Mouse (Mus musculus) adrenal gland, postnatal 14 days (tissue): Measurements from ENCODE around the gene Lpp. TPM values are rescaled to one million over a fixed set of nuclear protein-coding genes. Genes with fewer than 3 reads are reported as not detected.

ENCODE experiments used
- DNase-seq: peaks from one replicate; pipeline ENCODE4 v3.0.0; 2021; ENCODE audit warnings: mixed read lengths
- total RNA-seq: library from RNA; stranded (reverse); gene quantifications from 2 replicates; pipeline ENCODE4 v1.2.3, GENCODE M21; 2021

Lpp gene
- total RNA-seq, 1 experiment from 2014 or later = 61.6 TPM

- DNase-seq = peak; percentile 59
These were observed 41.8 kb downstream of the Lpp start for GRCm38 (mm10) chr16:24435115-24435553.

DNA sequence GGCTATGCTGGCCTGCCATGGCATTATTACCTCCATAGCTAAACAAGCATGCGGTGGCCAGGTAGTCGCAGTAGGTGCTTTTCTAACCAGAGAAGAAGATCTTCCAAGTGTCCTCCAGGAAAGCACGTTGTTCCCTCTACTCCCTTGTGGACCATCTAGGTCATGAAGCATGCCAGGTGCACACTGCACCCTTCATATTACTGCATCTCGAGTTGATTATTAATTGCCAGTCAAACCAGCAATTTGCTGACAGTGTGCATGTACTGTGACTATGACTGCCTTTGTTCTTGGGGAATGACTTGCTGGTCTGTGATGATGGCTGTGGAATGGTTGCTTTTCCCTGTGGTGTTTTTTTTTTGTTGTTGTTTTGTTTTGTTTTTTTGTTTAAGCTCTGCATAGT, 45.1 kb downstream of the Lpp start:
- DNase-seq = no peak

GRCm38 (mm10) chr16:24441338-24441737, 48.0 kb downstream of the Lpp start:
- DNase-seq = no peak

GRCm38 (mm10) chr16:24442500-24443122, 49.3 kb downstream of the Lpp start:
- DNase-seq = no peak

- DNase-seq = no peak
These were observed 49.8 kb downstream of the Lpp start for GRCm38 (mm10) chr16:24443123-24443515.

GRCm38 (mm10) chr16:24443555-24443954, 50.2 kb downstream of the Lpp start:
- DNase-seq = no peak

- no peak for DNase-seq
These were observed 51.5 kb downstream of the Lpp start for GRCm38 (mm10) chr16:24444818-24445217.

DNA sequence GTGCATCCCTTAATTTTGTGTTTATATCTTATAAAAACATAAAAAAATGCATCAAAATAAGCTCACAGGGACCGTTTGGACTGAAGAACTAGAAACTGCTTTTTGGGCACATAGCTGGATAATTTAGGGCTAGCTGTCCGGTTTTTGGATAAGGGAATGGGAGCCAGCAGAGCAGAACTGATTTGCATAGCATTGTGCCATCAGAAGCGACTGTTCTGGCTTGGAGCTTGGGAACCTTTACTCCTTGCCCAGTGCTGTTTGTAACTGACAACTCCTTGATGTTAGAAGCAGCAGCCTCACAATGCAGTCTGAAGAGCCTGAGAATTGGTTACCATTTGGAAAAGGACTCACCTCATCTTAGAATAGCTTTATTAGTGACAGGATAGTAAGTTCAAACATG, 52.2 kb downstream of the Lpp start:
- DNase-seq = no peak

DNA sequence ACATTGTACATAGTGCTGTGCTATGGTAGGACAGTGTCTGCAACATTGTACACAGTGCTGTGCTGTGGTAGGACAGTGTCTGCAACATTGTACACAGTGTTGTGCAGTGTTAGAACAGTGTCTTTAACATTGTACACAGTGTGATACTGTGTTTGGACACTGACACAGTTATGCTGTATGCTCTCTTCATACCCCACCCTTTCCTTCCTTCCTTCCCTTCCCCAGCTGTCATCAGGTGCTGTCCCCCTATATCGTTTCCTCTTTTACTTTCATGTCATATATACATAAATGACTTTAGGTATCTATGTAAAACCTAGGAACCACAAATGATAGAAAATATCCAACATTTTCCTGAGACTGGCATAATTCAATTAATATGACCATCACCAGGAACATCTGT, 53.1 kb downstream of the Lpp start:
- DNase-seq = no peak

DNA sequence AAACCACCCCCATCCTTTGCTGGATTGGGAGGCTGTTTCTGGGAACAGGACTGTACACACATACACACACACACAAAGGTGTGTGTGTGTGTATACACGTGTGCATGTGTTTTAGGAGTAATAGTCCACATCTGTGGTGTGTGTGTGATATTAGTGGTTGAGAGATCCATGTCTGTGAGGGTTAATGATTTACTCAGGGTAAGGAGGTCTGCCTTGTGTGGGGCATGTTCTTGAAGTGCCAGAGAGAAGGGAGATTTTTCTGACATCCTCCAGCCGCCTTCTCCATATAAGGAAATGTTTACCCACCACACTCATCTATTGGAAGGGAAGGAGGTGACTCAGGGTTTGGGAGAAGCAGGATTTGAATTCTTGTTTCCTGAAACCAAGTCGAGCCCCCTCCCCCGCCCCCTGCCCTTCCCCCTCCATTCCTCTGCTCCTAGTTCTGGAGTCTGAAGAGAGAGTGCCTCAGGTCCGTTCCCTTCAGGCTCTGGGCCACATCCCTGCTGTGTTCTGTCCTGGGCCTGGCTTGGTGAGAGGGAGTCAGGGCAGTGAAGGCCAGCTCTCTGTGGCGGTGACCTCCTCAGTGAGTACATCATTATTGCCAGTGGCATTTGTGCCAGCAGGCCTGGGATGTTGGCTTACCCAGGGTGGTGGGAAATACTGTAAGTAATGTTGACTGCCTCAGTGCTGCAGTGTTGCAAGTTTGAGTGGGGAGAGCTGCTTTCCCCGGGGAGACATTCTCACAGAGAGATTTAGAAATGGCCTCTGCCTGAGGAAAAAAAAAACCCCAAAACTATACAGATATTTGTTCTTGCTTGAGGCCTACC, 54.6 kb downstream of the Lpp start:
- DNase-seq = peak; percentile 27

DNA sequence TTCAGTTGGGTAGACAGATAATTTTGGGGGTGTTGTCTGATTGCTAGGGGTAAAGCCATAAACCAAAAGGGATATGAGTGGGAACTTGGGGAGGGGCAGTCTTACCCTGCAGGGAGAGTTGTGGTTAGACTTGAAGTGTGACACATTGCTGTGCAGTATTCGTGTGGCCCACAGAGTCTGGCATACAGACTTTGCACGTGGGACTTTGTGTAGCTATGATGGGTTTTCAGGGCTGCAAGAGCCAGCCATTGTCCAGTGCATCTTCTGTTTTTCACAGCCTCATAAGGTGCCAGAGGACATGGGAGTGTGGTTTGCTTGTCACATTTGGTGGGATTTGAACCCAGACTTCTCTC, 55.2 kb downstream of the Lpp start:
- no peak for DNase-seq

GRCm38 (mm10) chr16:24449806-24450205, 56.5 kb downstream of the Lpp start:
- peak; percentile 52 for DNase-seq

- no peak for DNase-seq
These were observed 56.9 kb downstream of the Lpp start for GRCm38 (mm10) chr16:24450256-24450655.

DNA sequence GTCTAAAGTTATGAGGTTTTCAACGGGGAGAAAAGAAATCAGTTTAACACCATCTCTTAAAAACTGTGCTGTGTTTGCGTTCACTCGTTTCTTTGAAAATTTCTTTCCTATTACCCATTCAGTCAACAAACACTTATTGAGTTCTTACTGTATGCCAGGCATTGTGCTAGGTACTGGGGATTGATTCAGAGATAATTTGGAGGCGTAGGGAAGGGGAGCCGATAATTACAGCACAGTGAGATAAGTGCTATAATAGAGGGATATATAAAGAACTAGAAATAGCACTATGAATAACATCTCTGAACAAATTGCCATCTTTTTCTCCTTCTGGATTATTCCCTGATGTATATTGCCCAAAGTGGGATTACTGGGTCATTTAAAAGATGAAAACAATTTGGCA, 57.8 kb downstream of the Lpp start:
- no peak for DNase-seq

DNA sequence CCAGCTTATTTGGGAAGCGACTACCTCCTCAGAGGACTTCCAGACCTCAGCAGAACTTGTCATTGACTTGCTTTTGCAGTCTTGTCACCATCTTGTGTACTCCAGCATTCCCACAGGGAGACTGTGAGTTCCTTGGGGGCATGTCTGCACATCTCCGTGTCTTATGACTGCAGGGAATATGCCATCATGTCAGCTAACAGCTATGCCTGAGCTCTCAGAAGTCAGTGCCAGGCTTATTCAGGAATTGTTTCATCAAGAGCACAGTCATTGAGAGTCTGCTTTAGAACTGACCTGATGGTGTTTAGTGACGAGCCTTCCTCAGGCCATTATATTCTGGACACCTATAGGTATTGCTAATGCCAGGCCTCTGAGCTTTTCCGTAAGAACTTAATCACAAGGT, 60.2 kb downstream of the Lpp start:
- no peak for DNase-seq

- DNase-seq = no peak
These were observed 61.2 kb downstream of the Lpp start for GRCm38 (mm10) chr16:24454493-24454892.

- no peak for DNase-seq
These were observed 62.1 kb downstream of the Lpp start for GRCm38 (mm10) chr16:24455361-24455855.

DNA sequence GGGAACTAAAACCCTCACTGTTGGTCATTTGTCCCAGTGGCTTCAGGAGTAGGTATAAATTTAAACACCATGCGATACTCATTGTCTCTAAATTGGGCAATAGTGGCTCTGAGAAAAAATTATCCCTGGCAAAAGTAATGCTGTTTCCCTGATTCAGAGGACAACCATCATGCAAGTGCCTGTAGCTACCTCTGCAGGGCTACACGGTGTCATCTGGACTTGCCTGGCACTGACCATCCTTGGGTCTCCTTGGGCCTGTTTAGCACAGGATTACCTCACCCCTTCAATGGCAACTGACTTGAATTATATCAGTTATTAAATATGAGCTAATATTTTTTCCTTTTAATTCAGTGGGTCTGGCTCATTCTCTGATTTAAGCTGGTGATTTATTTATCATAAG, 70.5 kb downstream of the Lpp start:
- peak; percentile 40 for DNase-seq

DNA sequence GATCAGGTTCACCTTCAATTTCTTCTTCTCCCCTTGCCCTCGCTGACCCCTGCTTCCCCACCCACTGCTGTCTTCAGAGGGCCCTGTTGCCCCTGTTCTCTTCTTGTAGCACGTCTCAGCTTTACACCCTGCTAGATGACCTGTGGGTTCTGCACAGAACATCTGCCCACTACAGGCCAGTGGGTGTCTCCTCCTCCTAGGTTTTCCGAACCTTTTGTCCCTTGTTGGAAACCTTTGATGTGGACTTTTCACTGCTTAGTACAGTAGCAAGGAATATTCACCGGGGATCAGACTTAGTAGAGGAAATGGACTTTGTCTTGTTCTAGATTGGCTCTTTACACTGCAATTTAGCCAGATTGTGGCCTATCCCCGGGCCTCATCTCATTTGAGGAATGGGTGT, 71.1 kb downstream of the Lpp start:
- no peak for DNase-seq

- DNase-seq = peak; percentile 34
These were observed 72.3 kb downstream of the Lpp start for GRCm38 (mm10) chr16:24465633-24466032.

DNA sequence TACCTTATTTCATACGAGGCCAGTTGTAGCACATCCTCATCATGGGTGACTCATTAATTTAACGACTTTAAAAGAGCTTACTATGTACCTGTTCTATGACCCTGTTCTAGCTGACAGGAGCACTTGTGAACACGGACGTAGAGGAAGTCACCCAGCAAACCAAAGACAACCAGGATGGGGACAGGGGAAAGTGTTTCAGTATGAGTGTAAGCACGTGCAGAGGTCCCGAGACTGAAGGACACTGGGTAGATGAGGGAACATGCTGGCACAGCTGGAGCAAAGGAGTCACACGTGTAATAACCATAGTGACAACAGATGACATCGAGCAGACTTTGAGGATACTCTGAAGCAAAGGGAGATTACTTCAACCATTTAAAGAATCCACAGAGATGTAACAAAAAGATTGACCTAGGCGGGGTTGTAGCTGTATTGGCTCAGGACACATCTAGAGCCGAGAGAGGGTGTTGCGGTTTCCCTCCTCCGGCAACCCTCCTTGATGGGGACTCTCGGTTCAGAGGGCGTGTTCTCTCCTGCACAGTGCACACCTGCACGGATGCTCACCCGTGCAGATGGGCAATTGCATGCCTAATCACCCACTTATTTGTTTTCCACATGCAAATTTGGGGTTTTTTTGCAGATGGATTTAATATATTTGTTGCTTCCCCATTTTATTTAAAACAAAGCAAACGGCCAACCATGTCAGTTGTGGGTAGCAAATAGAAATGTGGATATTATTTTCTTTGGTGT, 74.4 kb downstream of the Lpp start:
- no peak for DNase-seq

GRCm38 (mm10) chr16:24469313-24469712, 76.0 kb downstream of the Lpp start:
- no peak for DNase-seq

- no peak for DNase-seq
These were observed 77.3 kb downstream of the Lpp start for GRCm38 (mm10) chr16:24470601-24471000.
